16 mouse cellular contexts compared by ENCODE assay signal in the genomic region with DNA sequence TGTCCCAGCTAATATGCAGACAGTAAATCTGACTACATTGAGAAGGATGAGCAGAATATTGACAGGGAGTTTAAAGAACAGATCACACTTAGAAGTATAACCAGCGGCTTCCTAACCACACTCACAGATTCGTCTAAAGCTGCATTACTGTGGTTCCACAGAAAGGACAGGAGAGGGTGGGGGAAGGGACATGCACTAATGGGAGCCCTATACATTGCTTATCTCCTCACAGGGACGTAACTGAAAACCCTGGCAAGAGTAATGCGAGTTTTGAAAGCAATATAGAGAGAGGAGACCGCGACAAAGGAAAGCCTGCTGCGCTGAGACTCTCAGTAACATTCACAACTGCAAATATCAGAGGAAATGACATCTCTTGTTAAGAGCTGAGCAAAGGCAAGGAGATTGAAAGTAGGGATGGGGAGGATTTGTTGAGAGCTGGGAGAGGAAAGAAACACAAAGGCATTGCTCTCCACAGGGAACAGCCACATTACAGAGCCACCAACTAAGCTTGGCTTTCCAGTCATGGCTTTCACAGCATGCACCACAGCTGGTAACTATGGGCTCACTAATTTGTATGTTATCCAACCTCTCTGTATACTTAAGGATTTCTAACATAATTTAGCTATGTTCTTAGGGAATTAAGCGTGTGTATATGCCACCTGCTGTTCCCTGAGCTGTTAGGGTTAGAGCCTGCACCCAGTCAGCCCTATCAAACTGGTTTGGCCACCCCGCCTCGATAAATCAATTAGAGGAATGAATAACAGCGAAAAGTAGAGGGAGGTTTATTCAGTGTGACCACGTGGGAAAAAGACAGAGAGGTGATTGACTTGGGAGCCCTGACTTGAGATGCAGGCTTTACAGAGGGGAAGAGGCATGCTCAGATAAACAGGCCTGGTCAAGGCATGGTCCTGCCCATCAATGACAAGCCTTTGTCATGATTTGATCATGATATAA. TPM values are rescaled to one million over a fixed set of nuclear protein-coding genes. Genes with fewer than 3 reads are reported as not detected.
DNase-seq lines count a peak whose midpoint lies in the region; ATAC-seq lines count a peak whose summit lies in the region.
"Had no signal": no experiment of that assay in that cellular context is flagged by ENCODE, and none has a peak within 500 bp of the region (broad histone marks: within the 10 kb centered on the region; RNA-seq: fewer than 3 reads in every experiment).

No protein-coding gene starts in this region.

- no peak for ATAC-seq in heart, embryonic 11.5 days (replicated peaks; ENCODE audit: insufficient number of reproducible peaks, low FRiP score, low TSS enrichment)
- ATAC-seq in hindbrain, embryonic 12.5 days (ENCODE audit: low FRiP score): peak; percentile 77; the same call in 1 of the 2 replicates
- ATAC-seq in midbrain, embryonic 16.5 days: peak; percentile 85
- ATAC-seq: liver, embryonic 12.5 days had no signal

- 15% methylated on average over 12 of the region's 12 CpGs for WGBS in heart, embryonic 11.5 days (ENCODE audit: insufficient replicate concordance)
- 13% methylated on average over 12 of the region's 12 CpGs for WGBS in hindbrain, embryonic 12.5 days
- WGBS in midbrain, embryonic 16.5 days: 4% methylated on average over 12 of the region's 12 CpGs

- no peaks in the 10 kb centered on the region for H3K9me3 ChIP-seq in heart, embryonic 11.5 days (replicated peaks; ENCODE audit: control insufficient read depth, low read length)
- no peaks in the 10 kb centered on the region for H3K9me3 ChIP-seq in hindbrain, embryonic 12.5 days (replicated peaks)
- H3K9me3 ChIP-seq in midbrain, embryonic 16.5 days (replicated peaks; ENCODE audit: control insufficient read depth, low read length, poor library complexity, severe bottlenecking): no peaks in the 10 kb centered on the region
- H3K9me3 ChIP-seq: liver, embryonic 12.5 days had no signal

- no peaks in the 10 kb centered on the region for H3K36me3 ChIP-seq in heart, embryonic 11.5 days (ENCODE audit: control insufficient read depth, insufficient read depth, low read length)
- H3K36me3 ChIP-seq in hindbrain, embryonic 12.5 days: no peaks in the 10 kb centered on the region
- no peaks in the 10 kb centered on the region for H3K36me3 ChIP-seq in midbrain, embryonic 16.5 days (ENCODE audit: control insufficient read depth, insufficient read depth, low read length)
- H3K36me3 ChIP-seq: liver, embryonic 12.5 days had no signal

- H3K4me1 ChIP-seq in heart, embryonic 11.5 days (ENCODE audit: control insufficient read depth, insufficient read depth, low read length): no peaks in the 10 kb centered on the region
- H3K4me1 ChIP-seq in hindbrain, embryonic 12.5 days: peaks cover 7% of the 10 kb centered on the region
- peaks cover 12% of the 10 kb centered on the region; the same call in 1 of the 2 replicates for H3K4me1 ChIP-seq in midbrain, embryonic 16.5 days (ENCODE audit: control insufficient read depth, insufficient read depth, low read length)
- H3K4me1 ChIP-seq: liver, embryonic 12.5 days had no signal

- H3K4me2 ChIP-seq in heart, embryonic 11.5 days: peak overlapping the region; percentile 34
- H3K4me2 ChIP-seq in hindbrain, embryonic 12.5 days (replicated peaks): peak overlapping the region; percentile 21
- H3K4me2 ChIP-seq in midbrain, embryonic 16.5 days (ENCODE audit: low read length): peak overlapping the region; percentile 12
- H3K4me2 ChIP-seq: liver, embryonic 12.5 days had no signal

- DNase-seq in heart, adult 8-10 months (ENCODE audit: low spot score): no peak
- peak; percentile 11 for DNase-seq in brain, adult 2 months (ENCODE audit: low read depth, low spot score)
- no peak for DNase-seq in frontal cortex, postnatal 10 days (ENCODE audit: low spot score in 2 of 2)
- no peak for DNase-seq in gastrocnemius, postnatal 36 days
- DNase-seq in layer of hippocampus, adult 18-20 months (ENCODE audit: low spot score in 2 of 2): no peak
- DNase-seq: adrenal gland, postnatal 25 days; cerebellum, adult 9-11 months; layer of hippocampus, postnatal 36 days; thymus, postnatal 25 days had no signal

- H3K27me3 ChIP-seq in heart, embryonic 11.5 days (ENCODE audit: control insufficient read depth, insufficient read depth, low read length): no peaks in the 10 kb centered on the region
- no peaks in the 10 kb centered on the region for H3K27me3 ChIP-seq in hindbrain, embryonic 12.5 days
- no peaks in the 10 kb centered on the region for H3K27me3 ChIP-seq in midbrain, embryonic 16.5 days (ENCODE audit: control insufficient read depth, insufficient read depth, low read depth, low read length)
- H3K27me3 ChIP-seq: liver, embryonic 12.5 days had no signal

- H3K27ac ChIP-seq in heart, embryonic 11.5 days (ENCODE audit: low read depth, low read length): no peak overlapping the region
- H3K27ac ChIP-seq in hindbrain, embryonic 12.5 days: no peak overlapping the region
- H3K27ac ChIP-seq in midbrain, embryonic 16.5 days (ENCODE audit: low read length): peak overlapping the region; percentile 35
- H3K27ac ChIP-seq: liver, embryonic 12.5 days had no signal

- intact Hi-C loops in gastrocnemius, postnatal 36 days (cut with DNase I): no loop called here

- no peak overlapping the region for H3K4me3 ChIP-seq in heart, embryonic 11.5 days (ENCODE audit: low read depth, low read length)
- no peak overlapping the region for H3K4me3 ChIP-seq in hindbrain, embryonic 12.5 days
- no peak overlapping the region for H3K4me3 ChIP-seq in midbrain, embryonic 16.5 days (ENCODE audit: low read depth, low read length)
- H3K4me3 ChIP-seq: erythroblast, embryonic 14.5 days; liver, embryonic 12.5 days had no signal

- H3K9ac ChIP-seq in heart, embryonic 11.5 days (ENCODE audit: low read depth, low read length): no peak overlapping the region
- H3K9ac ChIP-seq in hindbrain, embryonic 12.5 days: no peak overlapping the region
- H3K9ac ChIP-seq in midbrain, embryonic 16.5 days (ENCODE audit: low read depth, low read length): no peak overlapping the region
- H3K9ac ChIP-seq: liver, embryonic 12.5 days had no signal

RNA-seq across cellular contexts. Expression of gene Cxcl13, which starts 34.9 kb away (rescaled TPM):
- 0.86 and 1.2 TPM in 2 replicates for polyA plus RNA-seq in heart, embryonic 11.5 days (2014; fragmentation: Nextera tagmentation; extraction: Ambion mirVana)
- 1 to 10 TPM; 1.4 to 2.1 (median 1.5) TPM for total RNA-seq in heart, adult 8-10 months (2022)
- polyA plus RNA-seq in hindbrain, embryonic 12.5 days (2016; fragmentation: Nextera tagmentation; extraction: Ambion mirVana): 0.25 and 0.34 TPM in 2 replicates
- polyA plus RNA-seq in midbrain, embryonic 16.5 days (2015; fragmentation: Nextera tagmentation; extraction: Ambion mirVana): 0.19 and 0.79 TPM in 2 replicates
- total RNA-seq in gastrocnemius, postnatal 36 days (2021): under 1 TPM in 1 of 2 experiments, not detected in 1; 0.38 TPM
- not detected for total RNA-seq in layer of hippocampus, adult 18-20 months (2021)
- total RNA-seq: adrenal gland, postnatal 25 days; layer of hippocampus, postnatal 36 days; megakaryocyte-erythroid progenitor cell, adult 5-6 weeks had no signal
- polyA plus RNA-seq: C2C12; erythroblast, embryonic 14.5 days had no signal
